Mouse (Mus musculus) myocyte (in vitro differentiated cells): Measurements from ENCODE around the gene Hexa.

Experiments used
- CEBPB ChIP-seq: IDR thresholded peaks from 2 replicates; pipeline ENCODE4 v1.6.1; 2011; ENCODE audit warnings: mild to moderate bottlenecking, moderate library complexity; ENCODE audit not compliant: poor library complexity, insufficient read depth, severe bottlenecking
- E2F4 ChIP-seq: IDR thresholded peaks from one replicate; pipeline ENCODE4 v1.6.1; 2011; ENCODE audit warnings: mild to moderate bottlenecking, control low read depth, moderate library complexity; ENCODE audit not compliant: insufficient read depth
- MAX ChIP-seq: IDR thresholded peaks from one replicate; pipeline ENCODE4 v1.6.1; 2011; ENCODE audit warnings: low read depth, mild to moderate bottlenecking, control low read depth
- MYOD1 ChIP-seq, 3 experiments: IDR thresholded peaks; one replicate each; pipeline ENCODE4 v1.6.1; 2011; ENCODE audit warnings: control low read depth in 2 of 3, low read depth in 2 of 3, mild to moderate bottlenecking in 2 of 3, moderate library complexity in 1 of 3; ENCODE audit not compliant: insufficient read length in 2 of 3, control insufficient read depth in 1 of 3
- MYOG ChIP-seq, 3 experiments: IDR thresholded peaks; one replicate each; pipeline ENCODE4 v1.6.1; 2011; ENCODE audit warnings: control low read depth in 2 of 3, low read depth in 2 of 3, mild to moderate bottlenecking in 2 of 3; ENCODE audit not compliant: insufficient read length in 2 of 3, control insufficient read depth in 1 of 3, insufficient read depth in 1 of 3
- POLR2A ChIP-seq: IDR thresholded peaks from one replicate; pipeline ENCODE4 v1.6.1; 2011; ENCODE audit warnings: low read depth, mild to moderate bottlenecking, control low read depth, moderate library complexity; ENCODE audit not compliant: insufficient read length

GRCm38 (mm10) chr9:59552610-59553009 lies 13.3 kb downstream of the Hexa start:
- TF ChIP-seq POLR2A (no peak), E2F4 (no peak), MAX (no peak), CEBPB (no peak), MYOG (IDR thresholded peaks at IDR 0.05; ENCODE audit: control insufficient read depth in 1 of 3, insufficient read depth in 1 of 3, insufficient read length in 2 of 3, low read depth in 2 of 3) (no peak), MYOD1 (IDR thresholded peaks at IDR 0.05; ENCODE audit: control insufficient read depth in 1 of 3, insufficient read length in 2 of 3, low read depth in 2 of 3) (no peak)
